Mouse (Mus musculus) heart, embryonic 11.5 days (tissue): ENCODE results near the gene H60b. TPM values are rescaled to one million over a fixed set of nuclear protein-coding genes. Genes with fewer than 3 reads are reported as not detected.

Experiments used
- ATAC-seq: fragments of 200-750 bp; cut with Nextera tagmentation; replicated peaks from 2 replicates; pipeline ENCODE4 v1.8.0; 2017; ENCODE audit warnings: moderate library complexity; ENCODE audit not compliant: insufficient number of reproducible peaks, low FRiP score, low TSS enrichment
- H3K27ac ChIP-seq: fragments of 300-500 bp; sonication (generic); 2 replicates; pipeline ENCODE4 v1.5.1; 2014; ENCODE audit warnings: mild to moderate bottlenecking, low read depth, low read length
- H3K27me3 ChIP-seq: fragments of 300-500 bp; sonication (generic); 2 replicates; pipeline ENCODE4 v1.6.1; 2014; ENCODE audit warnings: mild to moderate bottlenecking, low read length, mixed read lengths; ENCODE audit not compliant: control insufficient read depth, insufficient read depth
- H3K36me3 ChIP-seq: fragments of 300-500 bp; sonication (generic); 2 replicates; pipeline ENCODE4 v1.6.1; 2014; ENCODE audit warnings: mild to moderate bottlenecking, low read length, moderate library complexity, mixed read lengths; ENCODE audit not compliant: control insufficient read depth, insufficient read depth
- H3K4me1 ChIP-seq: fragments of 300-500 bp; sonication (generic); 2 replicates; pipeline ENCODE4 v1.6.1; 2014; ENCODE audit warnings: low read length; ENCODE audit not compliant: control insufficient read depth, insufficient read depth
- H3K4me2 ChIP-seq: fragments of 300-500 bp; sonication (generic); 2 replicates; pipeline ENCODE4 v1.6.1; 2014; ENCODE audit warnings: mild to moderate bottlenecking, moderate library complexity
- H3K4me3 ChIP-seq: fragments of 300-500 bp; sonication (generic); 2 replicates; pipeline ENCODE4 v1.5.1; 2014; ENCODE audit warnings: low read depth, low read length
- H3K9ac ChIP-seq: fragments of 300-500 bp; sonication (generic); 2 replicates; pipeline ENCODE4 v1.6.1; 2014; ENCODE audit warnings: mild to moderate bottlenecking, low read depth, low read length, moderate library complexity
- H3K9me3 ChIP-seq: fragments of 300-500 bp; sonication (generic); replicated peaks from 2 replicates; pipeline ENCODE4 v1.6.1; 2016; ENCODE audit warnings: low read length; ENCODE audit not compliant: control insufficient read depth
- WGBS: fragments of 180-500 bp; shearing (Covaris S2); extraction: QIAGEN DNeasy Blood & Tissue Kit; methylation state at CpG from one replicate; pipeline ENCODE4 v1.1.7; 2014; ENCODE audit not compliant: insufficient replicate concordance; 5-methylcytosine and 5-hydroxymethylcytosine counted together
- polyA plus RNA-seq: library from polyadenylated mRNA; unstranded; fragments of >200 nt; fragmentation: Nextera tagmentation; extraction: Ambion mirVana; gene quantifications from 2 replicates; pipeline ENCODE4 v1.2.1, GENCODE M21; 2014

The H60b gene
- polyA plus RNA-seq, 1 experiment from 2014 or later = 0.49 TPM

DNA sequence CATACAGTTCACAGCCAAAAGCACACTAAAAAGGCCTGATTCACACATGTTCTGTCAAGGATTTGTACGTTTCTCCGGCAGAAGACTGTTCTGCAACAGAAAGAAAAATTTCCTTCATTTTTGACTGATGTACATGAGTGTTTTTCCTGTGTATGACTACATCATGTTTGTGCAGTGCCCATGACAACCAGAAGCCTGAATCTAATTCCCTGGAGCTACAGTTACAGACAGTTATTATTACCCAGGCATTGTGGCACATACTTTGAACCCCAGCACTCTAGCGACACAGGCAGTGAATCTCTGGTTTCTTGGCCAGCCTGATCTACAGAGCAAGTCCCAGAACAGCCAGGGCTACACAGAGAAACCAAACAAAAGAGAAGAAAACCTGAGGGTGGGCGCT is 147.4 kb downstream of the H60b start:
- no peaks in the 10 kb centered on the region for H3K27me3 ChIP-seq
- H3K4me2 ChIP-seq = no peak overlapping the region
- H3K4me1 ChIP-seq = no peaks in the 10 kb centered on the region
- no peaks in the 10 kb centered on the region for H3K36me3 ChIP-seq
- WGBS = 79% methylated on average over 4 of the region's 4 CpGs
- no peak overlapping the region for H3K9ac ChIP-seq
- no peak overlapping the region for H3K4me3 ChIP-seq
- no peaks in the 10 kb centered on the region for H3K9me3 ChIP-seq
- ATAC-seq = no peak
- H3K27ac ChIP-seq = no peak overlapping the region

DNA sequence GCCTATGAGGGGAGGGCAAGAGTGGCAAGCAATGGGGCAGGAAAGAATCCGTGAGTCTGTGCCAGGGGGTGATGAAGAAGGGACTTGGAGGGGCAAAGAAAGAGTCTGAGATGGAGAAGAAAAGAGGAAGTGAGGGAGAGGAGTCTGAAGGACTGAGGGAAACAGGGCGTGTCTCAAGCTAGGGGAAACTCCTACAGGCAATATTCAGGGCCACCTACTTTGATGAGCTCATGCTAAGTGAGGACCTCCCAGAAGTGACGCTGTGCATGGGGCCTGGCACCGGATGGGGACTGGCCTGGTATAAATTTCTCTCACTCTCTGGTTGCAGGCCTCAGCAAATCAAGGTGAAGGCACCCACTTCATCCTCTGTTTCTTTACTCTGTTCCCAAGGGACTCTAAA is 148.1 kb downstream of the H60b start:
- H3K4me3 ChIP-seq = no peak overlapping the region
- H3K27ac ChIP-seq = no peak overlapping the region
- H3K4me2 ChIP-seq = no peak overlapping the region
- WGBS = 48% methylated on average over 4 of the region's 4 CpGs
- no peak overlapping the region for H3K9ac ChIP-seq
- no peak for ATAC-seq
- H3K9me3 ChIP-seq = no peaks in the 10 kb centered on the region
- H3K27me3 ChIP-seq = no peaks in the 10 kb centered on the region
- no peaks in the 10 kb centered on the region for H3K4me1 ChIP-seq
- H3K36me3 ChIP-seq = no peaks in the 10 kb centered on the region

DNA sequence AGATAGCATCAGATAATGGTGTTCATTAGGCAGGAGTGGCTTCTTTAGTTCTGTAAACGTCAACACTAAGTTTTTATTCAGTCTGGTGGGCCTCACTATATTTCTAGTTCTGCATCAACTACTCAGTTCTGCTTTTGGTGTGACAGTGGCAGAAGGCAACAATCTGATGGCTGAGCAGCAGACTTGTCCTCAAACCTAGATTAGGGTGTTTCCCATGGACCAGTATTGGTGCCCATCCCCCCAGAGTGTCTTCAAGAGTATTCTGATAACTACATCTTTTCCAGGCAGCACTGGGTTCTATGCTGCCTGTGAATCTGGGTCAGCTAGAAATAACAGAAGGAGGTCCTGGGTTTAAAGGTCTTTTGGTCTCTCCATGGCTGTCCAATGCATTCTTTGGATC is 149.8 kb downstream of the H60b start:
- Histone ChIP-seq H3K4me2 (no peak overlapping the region), H3K4me1 (no peaks in the 10 kb centered on the region), H3K27me3 (no peaks in the 10 kb centered on the region), H3K36me3 (no peaks in the 10 kb centered on the region), H3K4me3 (no peak overlapping the region), H3K27ac (no peak overlapping the region), H3K9me3 (no peaks in the 10 kb centered on the region), H3K9ac (no peak overlapping the region)
- 59% methylated on average over 1 of the region's 1 CpGs for WGBS
- no peak for ATAC-seq

DNA sequence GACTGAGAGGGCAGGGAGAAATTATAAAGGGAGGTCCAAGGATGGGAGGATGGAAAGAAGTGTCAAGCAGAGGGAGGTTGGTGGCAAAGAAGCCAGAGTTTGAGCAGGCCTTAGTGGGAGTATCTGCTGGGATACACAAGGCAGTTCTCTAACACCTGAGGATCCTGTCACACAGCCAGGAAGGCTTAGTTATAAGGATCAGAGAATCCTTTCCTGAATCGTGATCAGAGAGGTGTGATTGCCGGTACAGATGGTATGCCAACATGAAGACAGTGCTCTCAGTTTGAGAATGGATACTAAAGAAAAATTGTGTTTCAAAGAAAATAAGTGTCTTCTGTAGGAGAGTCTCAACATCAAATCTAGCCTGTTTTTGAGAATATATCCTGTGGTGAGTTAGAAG is 164.5 kb downstream of the H60b start:
- H3K9ac ChIP-seq = no peak overlapping the region
- no peak overlapping the region for H3K4me2 ChIP-seq
- no peaks in the 10 kb centered on the region for H3K9me3 ChIP-seq
- no peak overlapping the region for H3K4me3 ChIP-seq
- no peaks in the 10 kb centered on the region for H3K4me1 ChIP-seq
- WGBS = 88% methylated on average over 2 of the region's 2 CpGs
- H3K27me3 ChIP-seq = no peaks in the 10 kb centered on the region
- H3K27ac ChIP-seq = no peak overlapping the region
- no peak for ATAC-seq
- H3K36me3 ChIP-seq = no peaks in the 10 kb centered on the region

Other genes starting within 250 kb of the H60b start
- not detected in 2 replicates for gene 4930444G20Rik, start 90.5 kb upstream of the H60b start, polyA plus RNA-seq
- gene E030030I06Rik, start 9.3 kb upstream of the H60b start, polyA plus RNA-seq = 14.5 and 19.8 TPM in 2 replicates
- gene Raet1e, start within 50 bp of the H60b start, polyA plus RNA-seq = 6.1 and 7.9 TPM in 2 replicates
- 13.4 and 14.8 TPM in 2 replicates for gene Raet1d, start 202.0 kb downstream of the H60b start, polyA plus RNA-seq